11 mouse cellular contexts compared by ENCODE assay signal in genomic region chr19:47891562-47892312, GRCm38 (mm10). TPM values are rescaled to one million over a fixed set of nuclear protein-coding genes. Genes with fewer than 3 reads are reported as not detected.
DNase-seq lines count a peak whose midpoint lies in the region; ATAC-seq and TF ChIP-seq lines count a peak whose summit lies in the region.
"Had no signal": no experiment of that assay in that cellular context is flagged by ENCODE, and none has a peak within 500 bp of the region (broad histone marks: within the 10 kb centered on the region; RNA-seq: fewer than 3 reads in every experiment).

No protein-coding gene starts in this region.

- no peaks in the 10 kb centered on the region for H3K27me3 ChIP-seq in hindbrain, embryonic 15.5 days
- H3K27me3 ChIP-seq in hindbrain, embryonic 13.5 days: no peaks in the 10 kb centered on the region
- no peaks in the 10 kb centered on the region for H3K27me3 ChIP-seq in heart, embryonic 16.5 days (ENCODE audit: control insufficient read depth, insufficient read depth, low read length)
- H3K27me3 ChIP-seq in kidney, embryonic 16.5 days (ENCODE audit: insufficient read depth, low read length): no peaks in the 10 kb centered on the region
- no peaks in the 10 kb centered on the region for H3K27me3 ChIP-seq in stomach, embryonic 14.5 days (ENCODE audit: control insufficient read depth, insufficient read depth, low read length)
- no peaks in the 10 kb centered on the region for H3K27me3 ChIP-seq in midbrain, embryonic 13.5 days
- H3K27me3 ChIP-seq: CH12.LX had no signal

- H3K4me2 ChIP-seq in hindbrain, embryonic 15.5 days: no peak overlapping the region
- H3K4me2 ChIP-seq in hindbrain, embryonic 13.5 days: no peak overlapping the region
- H3K4me2 ChIP-seq in heart, embryonic 16.5 days (ENCODE audit: low read depth, low read length): no peak overlapping the region
- H3K4me2 ChIP-seq in kidney, embryonic 16.5 days (replicated peaks; ENCODE audit: low read depth, low read length): peak overlapping the region; percentile 38; the same call in 1 of the 2 replicates
- H3K4me2 ChIP-seq in stomach, embryonic 14.5 days (replicated peaks; ENCODE audit: low read depth, low read length): no peak overlapping the region
- H3K4me2 ChIP-seq in midbrain, embryonic 13.5 days (replicated peaks): no peak overlapping the region

- no peak for DNase-seq in urinary bladder, adult 18-20 months (ENCODE audit: low spot score in 2 of 2)
- DNase-seq in layer of hippocampus, adult 2 months (ENCODE audit: low spot score in 2 of 2): no peak

- H3K27ac ChIP-seq in hindbrain, embryonic 15.5 days (replicated peaks): no peak overlapping the region
- H3K27ac ChIP-seq in hindbrain, embryonic 13.5 days: no peak overlapping the region
- H3K27ac ChIP-seq in heart, embryonic 16.5 days (ENCODE audit: low read length): peak overlapping the region; percentile 61
- peak overlapping the region; percentile 93 for H3K27ac ChIP-seq in kidney, embryonic 16.5 days (ENCODE audit: low read length)
- peak overlapping the region; percentile 64; the same call in 1 of the 2 replicates for H3K27ac ChIP-seq in stomach, embryonic 14.5 days (ENCODE audit: low read length)
- no peak overlapping the region for H3K27ac ChIP-seq in midbrain, embryonic 13.5 days
- no peak overlapping the region for H3K27ac ChIP-seq in layer of hippocampus, adult 2 months

- 0 out of 2 replicates have a peak, but pooled peaks have one; percentile 42 for ATAC-seq in hindbrain, embryonic 15.5 days (ENCODE audit: low FRiP score, low read depth)
- ATAC-seq in hindbrain, embryonic 13.5 days (ENCODE audit: low FRiP score): no peak
- ATAC-seq in heart, embryonic 16.5 days (replicated peaks; ENCODE audit: extremely low read depth, insufficient read depth, low FRiP score): peak; percentile 56
- ATAC-seq in kidney, embryonic 16.5 days (ENCODE audit: low FRiP score, low TSS enrichment): peak; percentile 78
- ATAC-seq in stomach, embryonic 14.5 days (ENCODE audit: insufficient number of reproducible peaks, insufficient read depth, low FRiP score, low read depth): no peak
- ATAC-seq in midbrain, embryonic 13.5 days: no peak

- H3K4me3 ChIP-seq in hindbrain, embryonic 15.5 days: no peak overlapping the region
- no peak overlapping the region for H3K4me3 ChIP-seq in hindbrain, embryonic 13.5 days
- no peak overlapping the region for H3K4me3 ChIP-seq in heart, embryonic 16.5 days (ENCODE audit: low read length)
- H3K4me3 ChIP-seq in kidney, embryonic 16.5 days (ENCODE audit: low read length): no peak overlapping the region
- H3K4me3 ChIP-seq in stomach, embryonic 14.5 days (ENCODE audit: low read depth, low read length): no peak overlapping the region
- H3K4me3 ChIP-seq in midbrain, embryonic 13.5 days (replicated peaks): no peak overlapping the region
- H3K4me3 ChIP-seq in layer of hippocampus, adult 2 months: no peak overlapping the region

- no peaks in the 10 kb centered on the region for H3K4me1 ChIP-seq in hindbrain, embryonic 15.5 days (replicated peaks)
- no peaks in the 10 kb centered on the region; the same call in 1 of the 2 replicates for H3K4me1 ChIP-seq in hindbrain, embryonic 13.5 days (replicated peaks)
- H3K4me1 ChIP-seq in heart, embryonic 16.5 days (ENCODE audit: control insufficient read depth, insufficient read depth, low read length): peaks cover 34% of the 10 kb centered on the region
- H3K4me1 ChIP-seq in kidney, embryonic 16.5 days (ENCODE audit: insufficient read depth, low read length): peaks cover 39% of the 10 kb centered on the region
- peaks cover 28% of the 10 kb centered on the region; the same call in 1 of the 2 replicates for H3K4me1 ChIP-seq in stomach, embryonic 14.5 days (ENCODE audit: control insufficient read depth, insufficient read depth, low read length)
- H3K4me1 ChIP-seq in midbrain, embryonic 13.5 days (replicated peaks): no peaks in the 10 kb centered on the region

- no peak for TF ChIP-seq CTCF in layer of hippocampus, adult 2 months (conservative IDR thresholded peaks at IDR 0.05)

- H3K36me3 ChIP-seq in hindbrain, embryonic 15.5 days: no peaks in the 10 kb centered on the region
- peaks cover 27% of the 10 kb centered on the region for H3K36me3 ChIP-seq in hindbrain, embryonic 13.5 days
- H3K36me3 ChIP-seq in heart, embryonic 16.5 days (ENCODE audit: control insufficient read depth, insufficient read depth): peaks cover 24% of the 10 kb centered on the region
- peaks cover 26% of the 10 kb centered on the region for H3K36me3 ChIP-seq in kidney, embryonic 16.5 days (ENCODE audit: insufficient read depth, low read length)
- H3K36me3 ChIP-seq in stomach, embryonic 14.5 days (ENCODE audit: control insufficient read depth, insufficient read depth, low read length): peaks cover 25% of the 10 kb centered on the region
- H3K36me3 ChIP-seq in midbrain, embryonic 13.5 days: peaks cover 27% of the 10 kb centered on the region

- H3K9me3 ChIP-seq in hindbrain, embryonic 15.5 days: no peaks in the 10 kb centered on the region
- no peaks in the 10 kb centered on the region for H3K9me3 ChIP-seq in hindbrain, embryonic 13.5 days
- no peaks in the 10 kb centered on the region for H3K9me3 ChIP-seq in heart, embryonic 16.5 days (replicated peaks; ENCODE audit: control insufficient read depth, low read length)
- H3K9me3 ChIP-seq in kidney, embryonic 16.5 days (ENCODE audit: low read length): no peaks in the 10 kb centered on the region
- H3K9me3 ChIP-seq in stomach, embryonic 14.5 days (ENCODE audit: control insufficient read depth, low read depth, low read length): no peaks in the 10 kb centered on the region
- H3K9me3 ChIP-seq in midbrain, embryonic 13.5 days: no peaks in the 10 kb centered on the region

- H3K9ac ChIP-seq in hindbrain, embryonic 15.5 days: no peak overlapping the region
- no peak overlapping the region for H3K9ac ChIP-seq in hindbrain, embryonic 13.5 days
- H3K9ac ChIP-seq in heart, embryonic 16.5 days (ENCODE audit: low read length): no peak overlapping the region
- no peak overlapping the region for H3K9ac ChIP-seq in kidney, embryonic 16.5 days (replicated peaks; ENCODE audit: low read length)
- no peak overlapping the region for H3K9ac ChIP-seq in stomach, embryonic 14.5 days (replicated peaks; ENCODE audit: low read depth, low read length)
- no peak overlapping the region for H3K9ac ChIP-seq in midbrain, embryonic 13.5 days (replicated peaks)

- 79% methylated on average over 11 of the region's 11 CpGs for WGBS in hindbrain, embryonic 15.5 days
- 78% methylated on average over 11 of the region's 11 CpGs for WGBS in hindbrain, embryonic 13.5 days
- WGBS in heart, embryonic 16.5 days: 58% methylated on average over 11 of the region's 11 CpGs
- WGBS in kidney, embryonic 16.5 days: 50% methylated on average over 11 of the region's 11 CpGs
- 52% methylated on average over 11 of the region's 11 CpGs for WGBS in stomach, embryonic 14.5 days
- 88% methylated on average over 11 of the region's 11 CpGs for WGBS in midbrain, embryonic 13.5 days

RNA-seq across cellular contexts. Expression of gene Gsto2, which starts 26.4 kb away (rescaled TPM):
- polyA plus RNA-seq in hindbrain, embryonic 15.5 days (2015; fragmentation: Nextera tagmentation; extraction: Ambion mirVana): 1.2 TPM in 2 replicates
- 1.1 and 1.8 TPM in 2 replicates for polyA plus RNA-seq in hindbrain, embryonic 13.5 days (2015; fragmentation: Nextera tagmentation; extraction: Ambion mirVana)
- polyA plus RNA-seq in heart, embryonic 16.5 days (2015; fragmentation: Nextera tagmentation; extraction: Ambion mirVana): 0.77 and 1.1 TPM in 2 replicates
- polyA plus RNA-seq in kidney, embryonic 16.5 days (2015; fragmentation: Nextera tagmentation; extraction: Ambion mirVana): 1.1 and 1.4 TPM in 2 replicates
- polyA plus RNA-seq in stomach, embryonic 14.5 days (2014; fragmentation: Nextera tagmentation; extraction: Ambion mirVana): 1.1 and 1.5 TPM in 2 replicates
- 1.2 and 1.5 TPM in 2 replicates for polyA plus RNA-seq in midbrain, embryonic 13.5 days (2015; fragmentation: Nextera tagmentation; extraction: Ambion mirVana)
- total RNA-seq in layer of hippocampus, adult 2 months (2021): 1 to 10 TPM; 2.9 to 3.5 TPM

RNA-seq across cellular contexts. Expression of gene Cfap43, which starts 27.4 kb away (rescaled TPM):
- polyA plus RNA-seq in hindbrain, embryonic 15.5 days (2015; fragmentation: Nextera tagmentation; extraction: Ambion mirVana): 1.5 and 2.3 TPM in 2 replicates
- 1.6 and 2.2 TPM in 2 replicates for polyA plus RNA-seq in hindbrain, embryonic 13.5 days (2015; fragmentation: Nextera tagmentation; extraction: Ambion mirVana)
- polyA plus RNA-seq in heart, embryonic 16.5 days (2015; fragmentation: Nextera tagmentation; extraction: Ambion mirVana): 0.38 and 0.42 TPM in 2 replicates
- 0.04 and 0.05 TPM in 2 replicates for polyA plus RNA-seq in kidney, embryonic 16.5 days (2015; fragmentation: Nextera tagmentation; extraction: Ambion mirVana)
- polyA plus RNA-seq in stomach, embryonic 14.5 days (2014; fragmentation: Nextera tagmentation; extraction: Ambion mirVana): 0.21 and 0.97 TPM in 2 replicates
- polyA plus RNA-seq in midbrain, embryonic 13.5 days (2015; fragmentation: Nextera tagmentation; extraction: Ambion mirVana): 0.24 and 0.36 TPM in 2 replicates
- total RNA-seq in layer of hippocampus, adult 2 months (2021): under 1 TPM; 0.37 to 0.95 TPM
- total RNA-seq: adrenal gland, adult 18-20 months had no signal

RNA-seq across cellular contexts. Expression of gene Itprip, which starts 27.4 kb away (rescaled TPM):
- 5.9 and 6.3 TPM in 2 replicates for polyA plus RNA-seq in hindbrain, embryonic 15.5 days (2015; fragmentation: Nextera tagmentation; extraction: Ambion mirVana)
- 6.9 and 7.8 TPM in 2 replicates for polyA plus RNA-seq in hindbrain, embryonic 13.5 days (2015; fragmentation: Nextera tagmentation; extraction: Ambion mirVana)
- polyA plus RNA-seq in heart, embryonic 16.5 days (2015; fragmentation: Nextera tagmentation; extraction: Ambion mirVana): 18.4 and 23.3 TPM in 2 replicates
- 20.5 and 21.0 TPM in 2 replicates for polyA plus RNA-seq in kidney, embryonic 16.5 days (2015; fragmentation: Nextera tagmentation; extraction: Ambion mirVana)
- polyA plus RNA-seq in stomach, embryonic 14.5 days (2014; fragmentation: Nextera tagmentation; extraction: Ambion mirVana): 9.3 and 11.0 TPM in 2 replicates
- polyA plus RNA-seq in midbrain, embryonic 13.5 days (2015; fragmentation: Nextera tagmentation; extraction: Ambion mirVana): 8.5 and 9.2 TPM in 2 replicates
- total RNA-seq in layer of hippocampus, adult 2 months (2021): 1 to 10 TPM; 1.2 to 1.9 TPM

RNA-seq across cellular contexts. Expression of gene Gsto1, which starts 37.0 kb away (rescaled TPM):
- 130 and 138 TPM in 2 replicates for polyA plus RNA-seq in hindbrain, embryonic 15.5 days (2015; fragmentation: Nextera tagmentation; extraction: Ambion mirVana)
- 117 and 118 TPM in 2 replicates for polyA plus RNA-seq in hindbrain, embryonic 13.5 days (2015; fragmentation: Nextera tagmentation; extraction: Ambion mirVana)
- 115 and 121 TPM in 2 replicates for polyA plus RNA-seq in heart, embryonic 16.5 days (2015; fragmentation: Nextera tagmentation; extraction: Ambion mirVana)
- 130 and 134 TPM in 2 replicates for polyA plus RNA-seq in kidney, embryonic 16.5 days (2015; fragmentation: Nextera tagmentation; extraction: Ambion mirVana)
- 482 and 525 TPM in 2 replicates for polyA plus RNA-seq in stomach, embryonic 14.5 days (2014; fragmentation: Nextera tagmentation; extraction: Ambion mirVana)
- 89.1 and 98.3 TPM in 2 replicates for polyA plus RNA-seq in midbrain, embryonic 13.5 days (2015; fragmentation: Nextera tagmentation; extraction: Ambion mirVana)
- total RNA-seq in layer of hippocampus, adult 2 months (2021): 10 to 100 TPM; 52.8 to 55.9 TPM

RNA-seq across cellular contexts. Expression of gene Cfap58, which starts 45.7 kb away (rescaled TPM):
- polyA plus RNA-seq in hindbrain, embryonic 15.5 days (2015; fragmentation: Nextera tagmentation; extraction: Ambion mirVana): 0.63 and 0.95 TPM in 2 replicates
- 0.78 and 1.3 TPM in 2 replicates for polyA plus RNA-seq in hindbrain, embryonic 13.5 days (2015; fragmentation: Nextera tagmentation; extraction: Ambion mirVana)
- 0.09 and 0.25 TPM in 2 replicates for polyA plus RNA-seq in heart, embryonic 16.5 days (2015; fragmentation: Nextera tagmentation; extraction: Ambion mirVana)
- polyA plus RNA-seq in kidney, embryonic 16.5 days (2015; fragmentation: Nextera tagmentation; extraction: Ambion mirVana): 0.06 TPM in 2 replicates
- not detected in 2 replicates for polyA plus RNA-seq in stomach, embryonic 14.5 days (2014; fragmentation: Nextera tagmentation; extraction: Ambion mirVana)
- 0.32 and 0.48 TPM in 2 replicates for polyA plus RNA-seq in midbrain, embryonic 13.5 days (2015; fragmentation: Nextera tagmentation; extraction: Ambion mirVana)
- total RNA-seq in layer of hippocampus, adult 2 months (2021): under 1 TPM; 0.34 to 0.49 TPM
- total RNA-seq: neutrophil, adult 5-6 weeks had no signal

Comparison
In these comparisons a context has a peak if more than half of its experiments do, and no peak if none do; other contexts are left out.
1. ATAC-seq: peak in hindbrain, embryonic 15.5 days (single experiment), heart, embryonic 16.5 days (single experiment) and kidney, embryonic 16.5 days (single experiment); none in hindbrain, embryonic 13.5 days (single experiment), stomach, embryonic 14.5 days (single experiment) and midbrain, embryonic 13.5 days (single experiment).
2. H3K27ac ChIP-seq: peak in heart, embryonic 16.5 days (single experiment), kidney, embryonic 16.5 days (single experiment) and stomach, embryonic 14.5 days (single experiment); none in hindbrain, embryonic 15.5 days (single experiment), hindbrain, embryonic 13.5 days (single experiment), midbrain, embryonic 13.5 days (single experiment) and layer of hippocampus, adult 2 months (single experiment).